Mouse (Mus musculus) heart, postnatal 0 days (tissue): ENCODE measurements at regions not wholly inside any gene's neighbourhood (a gene's known extent, or its start where the extent isn't known, plus 50 kb on each side); places are given as distances from the start of the nearest gene placed in this dataset.
"Not testable (repeated sequence)": the region's sequence is repeated elsewhere in the genome, so short reads cannot be mapped to it uniquely, and the experiment has no call there.

ENCODE experiments used
- ATAC-seq: fragments of 200-750 bp; cut with Nextera tagmentation; 2 replicates; pipeline ENCODE4 v1.8.0; 2017; ENCODE audit warnings: low read depth, moderate number of reproducible peaks, moderate library complexity; ENCODE audit not compliant: insufficient read depth
- DNase-seq: peaks from one replicate; pipeline ENCODE4 v3.0.0-alpha.2; 2016; ENCODE audit warnings: low spot score
- H3K27ac ChIP-seq: fragments of 300-500 bp; sonication (generic); 2 replicates; pipeline ENCODE4 v1.5.1; 2014; ENCODE audit warnings: low read depth, mild to moderate bottlenecking
- H3K27me3 ChIP-seq: fragments of 300-500 bp; sonication (generic); 2 replicates; pipeline ENCODE4 v1.6.1; 2014; ENCODE audit warnings: low read length, mixed read lengths; ENCODE audit not compliant: control insufficient read depth, insufficient read depth
- H3K36me3 ChIP-seq: fragments of 300-500 bp; sonication (generic); replicated peaks from 2 replicates; pipeline ENCODE4 v1.6.1; 2014; ENCODE audit warnings: low read length, mixed read lengths; ENCODE audit not compliant: control insufficient read depth, insufficient read depth
- H3K4me1 ChIP-seq: fragments of 300-500 bp; sonication (generic); 2 replicates; pipeline ENCODE4 v1.6.1; 2014; ENCODE audit warnings: antibody characterized with exemption; ENCODE audit not compliant: control insufficient read depth, insufficient read depth
- H3K4me2 ChIP-seq: fragments of 300-500 bp; sonication (generic); 2 replicates; pipeline ENCODE4 v1.6.1; 2014; ENCODE audit warnings: low read depth, mild to moderate bottlenecking, low read length, moderate library complexity
- H3K4me3 ChIP-seq: fragments of 300-500 bp; sonication (generic); 2 replicates; pipeline ENCODE4 v1.5.1; 2014; ENCODE audit warnings: low read depth, low read length
- H3K9ac ChIP-seq: fragments of 300-500 bp; sonication (generic); replicated peaks from 2 replicates; pipeline ENCODE4 v1.6.1; 2014; ENCODE audit warnings: low read depth, low read length, mixed read lengths
- H3K9me3 ChIP-seq: fragments of 300-500 bp; sonication (generic); replicated peaks from 2 replicates; pipeline ENCODE4 v1.6.1; 2016; ENCODE audit warnings: low read length; ENCODE audit not compliant: control insufficient read depth
- CTCF ChIP-seq: IDR thresholded peaks from 2 replicates; pipeline ENCODE4 v1.5.1; 2016; ENCODE audit warnings: antibody characterized with exemption, control low read depth, low read depth
- EP300 ChIP-seq: IDR thresholded peaks from 2 replicates; pipeline ENCODE4 v1.6.1; 2016; ENCODE audit warnings: antibody characterized with exemption, low read depth
- WGBS: fragments of 180-500 bp; shearing (Covaris S2); extraction: QIAGEN DNeasy Blood & Tissue Kit; methylation state at CpG from one replicate; pipeline ENCODE4 v1.1.7; 2014; 5-methylcytosine and 5-hydroxymethylcytosine counted together

- no peak for TF ChIP-seq CTCF
- TF ChIP-seq EP300 = no peak
- Histone ChIP-seq H3K9me3 (no peaks in the 10 kb centered on the region), H3K27ac (no peak overlapping the region), H3K4me3 (no peak overlapping the region), H3K4me1 (no peaks in the 10 kb centered on the region), H3K4me2 (no peak overlapping the region), H3K27me3 (no peaks in the 10 kb centered on the region), H3K9ac (no peak overlapping the region), H3K36me3 (no peaks in the 10 kb centered on the region)
- ATAC-seq (no peak), DNase-seq (no peak)
- 77% methylated on average over 3 of the region's 3 CpGs for WGBS
These were observed 56.7 kb upstream of the Lrrc8b start for GRCm38 (mm10) chr5:105358902-105359301.

GRCm38 (mm10) chr5:105356393-105356792 lies 59.2 kb upstream of the Lrrc8b start:
- 85% methylated on average over 1 of the region's 1 CpGs for WGBS
- not testable (repeated sequence) for H3K4me3 ChIP-seq, DNase-seq, H3K36me3 ChIP-seq, H3K9ac ChIP-seq, H3K9me3 ChIP-seq, H3K27ac ChIP-seq, ATAC-seq, H3K4me1 ChIP-seq, H3K27me3 ChIP-seq, H3K4me2 ChIP-seq

- Histone ChIP-seq H3K4me2 (no peak overlapping the region), H3K4me3 (no peak overlapping the region), H3K4me1 (no peaks in the 10 kb centered on the region), H3K27ac (no peak overlapping the region), H3K27me3 (no peaks in the 10 kb centered on the region), H3K36me3 (no peaks in the 10 kb centered on the region), H3K9me3 (no peaks in the 10 kb centered on the region), H3K9ac (no peak overlapping the region)
- TF ChIP-seq EP300 (no peak), CTCF (no peak)
- ATAC-seq (no peak), DNase-seq (no peak)
- 49% methylated on average over 1 of the region's 1 CpGs for WGBS
These were observed 60.5 kb upstream of the Gbp6 start for GRCm38 (mm10) chr5:105354041-105354440.

GRCm38 (mm10) chr5:105346463-105346862 lies 53.0 kb upstream of the Gbp6 start:
- Histone ChIP-seq H3K9me3 (no peaks in the 10 kb centered on the region), H3K27ac (peak overlapping the region; percentile 53), H3K36me3 (no peaks in the 10 kb centered on the region), H3K4me1 (no peaks in the 10 kb centered on the region), H3K4me3 (no peak overlapping the region), H3K4me2 (no peak overlapping the region), H3K27me3 (no peaks in the 10 kb centered on the region), H3K9ac (no peak overlapping the region)
- TF ChIP-seq CTCF = no peak
- TF ChIP-seq EP300 = no peak
- DNase-seq (peak; percentile 47), ATAC-seq (peak; percentile 55)

GRCm38 (mm10) chr5:105345953-105346352 lies 52.5 kb upstream of the Gbp6 start:
- H3K4me1 ChIP-seq, H3K36me3 ChIP-seq, H3K9me3 ChIP-seq, DNase-seq, H3K9ac ChIP-seq, ATAC-seq, H3K27me3 ChIP-seq, H3K4me2 ChIP-seq, H3K4me3 ChIP-seq: not testable (repeated sequence)
- peak overlapping the region; percentile 53 for H3K27ac ChIP-seq
- WGBS = 28% methylated on average over 1 of the region's 1 CpGs

- Histone ChIP-seq H3K4me3 (no peak overlapping the region), H3K27me3 (no peaks in the 10 kb centered on the region), H3K9me3 (no peaks in the 10 kb centered on the region), H3K4me1 (no peaks in the 10 kb centered on the region), H3K4me2 (no peak overlapping the region), H3K36me3 (no peaks in the 10 kb centered on the region), H3K27ac (no peak overlapping the region), H3K9ac (no peak overlapping the region)
- ATAC-seq = no peak
- DNase-seq = no peak
- WGBS = 78% methylated on average over 6 of the region's 6 CpGs
- no peak for TF ChIP-seq EP300
- no peak for TF ChIP-seq CTCF
These were observed 51.6 kb upstream of the Gbp6 start for GRCm38 (mm10) chr5:105344808-105345732.

GRCm38 (mm10) chr5:105343816-105344215 lies 50.3 kb upstream of the Gbp6 start:
- DNase-seq, ATAC-seq, H3K4me1 ChIP-seq, H3K36me3 ChIP-seq, H3K9me3 ChIP-seq, H3K4me3 ChIP-seq, H3K27me3 ChIP-seq, H3K9ac ChIP-seq, H3K27ac ChIP-seq, H3K4me2 ChIP-seq: not testable (repeated sequence)
- 64% methylated on average over 2 of the region's 2 CpGs for WGBS
